Mouse (Mus musculus): ENCODE measurements around the gene Dmbx1. TPM values are rescaled to one million over a fixed set of nuclear protein-coding genes. Genes with fewer than 3 reads are reported as not detected.

Dmbx1 gene
- polyA plus RNA-seq, 1 experiment, result not detected

DNA sequence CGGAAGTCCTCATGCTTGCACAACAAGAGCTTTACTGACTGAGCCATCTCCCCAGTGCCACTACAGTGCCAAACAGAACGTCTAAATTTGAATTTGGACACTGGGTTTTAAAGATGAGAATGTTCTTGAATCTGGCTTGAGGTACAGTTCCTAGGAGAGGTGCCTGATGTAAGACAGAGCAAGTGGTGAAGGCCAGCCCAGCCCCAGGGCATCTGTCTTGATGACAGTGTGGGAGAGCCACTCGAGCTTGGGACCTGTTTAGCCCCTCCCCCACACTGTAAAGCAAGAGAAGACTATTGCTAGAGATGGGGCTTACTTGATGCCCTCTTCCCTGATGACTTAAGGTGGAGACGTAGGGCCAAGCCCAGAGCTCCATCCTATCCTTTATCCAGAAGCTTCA, 57.5 kb downstream of the Dmbx1 start:
- TF ChIP-seq GATA1 (IDR thresholded peaks at IDR 0.05; ENCODE audit: low read length), result no peak
- TF ChIP-seq TAL1 (IDR thresholded peaks at IDR 0.05; ENCODE audit: low read length), result no peak
- Histone ChIP-seq H3K9me3 (ENCODE audit: control insufficient read depth, low read length) (no peaks in the 10 kb centered on the region), H3K4me3 (replicated peaks) (no peak overlapping the region), H3K4me1 (ENCODE audit: control insufficient read depth) (no peaks in the 10 kb centered on the region), H3K36me3 (ENCODE audit: control insufficient read depth) (peaks cover 27% of the 10 kb centered on the region), H3K27me3 (ENCODE audit: control insufficient read depth) (peaks cover 2% of the 10 kb centered on the region; the same call in 1 of the 2 replicates)

DNA sequence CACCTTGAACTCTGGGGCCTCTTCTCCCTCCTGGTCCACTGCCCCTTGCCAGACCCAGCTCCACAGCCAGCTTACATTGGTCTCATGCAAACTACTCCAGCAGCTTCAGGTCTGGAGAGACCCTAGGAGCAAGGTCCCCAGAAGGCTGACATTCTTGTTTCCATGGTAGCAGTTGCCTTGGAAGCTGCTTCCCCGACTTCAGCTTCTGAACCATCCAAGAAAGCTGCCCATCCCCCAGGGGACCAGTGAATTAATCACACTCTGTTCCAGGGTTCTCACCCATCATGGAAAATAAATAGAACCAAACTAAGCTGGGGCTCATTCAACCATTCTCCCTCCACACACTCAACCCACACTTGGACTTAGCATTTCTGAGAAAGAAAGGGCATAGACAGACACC, 58.5 kb downstream of the Dmbx1 start:
- Histone ChIP-seq H3K27me3 (ENCODE audit: control insufficient read depth) (no peaks in the 10 kb centered on the region), H3K4me3 (replicated peaks) (no peak overlapping the region), H3K36me3 (ENCODE audit: control insufficient read depth) (peaks cover 37% of the 10 kb centered on the region), H3K4me1 (ENCODE audit: control insufficient read depth) (no peaks in the 10 kb centered on the region), H3K9me3 (ENCODE audit: control insufficient read depth, low read length) (no peaks in the 10 kb centered on the region)
- TF ChIP-seq TAL1 (IDR thresholded peaks at IDR 0.05; ENCODE audit: low read length), result no peak
- no peak for TF ChIP-seq GATA1 (IDR thresholded peaks at IDR 0.05; ENCODE audit: low read length)

GRCm38 (mm10) chr4:115878828-115879227, 60.9 kb downstream of the Dmbx1 start:
- peaks cover 60% of the 10 kb centered on the region for H3K36me3 ChIP-seq (ENCODE audit: control insufficient read depth)
- no peaks in the 10 kb centered on the region for H3K4me1 ChIP-seq (ENCODE audit: control insufficient read depth)
- no peaks in the 10 kb centered on the region for H3K9me3 ChIP-seq (ENCODE audit: control insufficient read depth, low read length)
- H3K4me3 ChIP-seq (replicated peaks), result no peak overlapping the region
- no peaks in the 10 kb centered on the region for H3K27me3 ChIP-seq (ENCODE audit: control insufficient read depth)
- TF ChIP-seq TAL1 (IDR thresholded peaks at IDR 0.05; ENCODE audit: low read length) (no peak), GATA1 (IDR thresholded peaks at IDR 0.05; ENCODE audit: low read length) (no peak)

DNA sequence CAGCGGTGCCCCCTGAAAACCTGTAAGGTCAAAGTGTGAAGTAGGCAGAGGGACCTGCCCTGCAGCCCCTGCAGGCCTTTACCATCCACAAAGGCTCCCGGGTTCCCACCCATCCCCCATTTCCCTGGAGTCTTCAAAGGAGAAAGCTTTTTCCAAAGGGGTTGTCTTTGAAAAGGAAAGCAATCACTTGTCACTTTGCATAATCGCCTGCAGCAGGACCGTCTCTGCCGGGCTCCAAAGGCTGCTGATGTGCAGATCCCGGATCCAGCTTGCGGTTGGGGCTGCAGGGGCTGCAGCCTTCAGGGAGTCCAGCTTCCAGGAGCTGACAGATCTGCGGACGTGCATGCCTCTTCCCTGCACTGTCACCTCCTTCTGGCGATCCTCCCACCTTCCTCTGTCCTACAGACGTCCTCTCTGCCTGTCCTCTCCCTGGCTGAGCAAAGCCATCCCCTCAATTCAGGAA, 61.5 kb downstream of the Dmbx1 start:
- peaks cover 66% of the 10 kb centered on the region for H3K36me3 ChIP-seq (ENCODE audit: control insufficient read depth)
- no peaks in the 10 kb centered on the region for H3K27me3 ChIP-seq (ENCODE audit: control insufficient read depth)
- no peak overlapping the region for H3K4me3 ChIP-seq (replicated peaks)
- no peaks in the 10 kb centered on the region for H3K4me1 ChIP-seq (ENCODE audit: control insufficient read depth)
- H3K9me3 ChIP-seq (ENCODE audit: control insufficient read depth, low read length), result no peaks in the 10 kb centered on the region
- no peak for TF ChIP-seq GATA1 (IDR thresholded peaks at IDR 0.05; ENCODE audit: low read length)
- TF ChIP-seq TAL1 (IDR thresholded peaks at IDR 0.05; ENCODE audit: low read length), result no peak

DNA sequence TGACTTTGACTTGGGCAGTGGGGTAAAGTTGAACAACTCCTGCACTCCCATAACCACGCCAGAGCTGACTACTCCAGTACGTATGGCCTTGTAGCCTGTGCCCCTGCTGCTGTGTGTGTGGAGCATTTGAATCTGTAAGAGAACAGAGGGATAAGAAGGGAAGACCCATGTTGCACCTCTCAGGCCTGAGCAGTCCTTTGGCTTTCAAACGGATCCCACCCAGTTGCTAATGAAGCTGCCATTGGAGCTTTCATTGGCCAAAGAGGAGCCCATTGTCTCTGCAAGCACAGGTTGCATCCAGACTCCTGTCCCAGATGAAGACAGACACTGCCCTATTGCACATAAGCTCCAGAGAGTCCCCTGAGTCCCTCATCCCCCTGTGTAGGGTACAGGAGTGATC, 66.5 kb downstream of the Dmbx1 start:
- Histone ChIP-seq H3K4me3 (replicated peaks) (no peak overlapping the region), H3K9me3 (ENCODE audit: control insufficient read depth, low read length) (no peaks in the 10 kb centered on the region), H3K27me3 (ENCODE audit: control insufficient read depth) (no peaks in the 10 kb centered on the region), H3K36me3 (ENCODE audit: control insufficient read depth) (peaks cover 100% of the 10 kb centered on the region), H3K4me1 (ENCODE audit: control insufficient read depth) (no peaks in the 10 kb centered on the region)
- TF ChIP-seq TAL1 (IDR thresholded peaks at IDR 0.05; ENCODE audit: low read length) (no peak), GATA1 (IDR thresholded peaks at IDR 0.05; ENCODE audit: low read length) (no peak)

DNA sequence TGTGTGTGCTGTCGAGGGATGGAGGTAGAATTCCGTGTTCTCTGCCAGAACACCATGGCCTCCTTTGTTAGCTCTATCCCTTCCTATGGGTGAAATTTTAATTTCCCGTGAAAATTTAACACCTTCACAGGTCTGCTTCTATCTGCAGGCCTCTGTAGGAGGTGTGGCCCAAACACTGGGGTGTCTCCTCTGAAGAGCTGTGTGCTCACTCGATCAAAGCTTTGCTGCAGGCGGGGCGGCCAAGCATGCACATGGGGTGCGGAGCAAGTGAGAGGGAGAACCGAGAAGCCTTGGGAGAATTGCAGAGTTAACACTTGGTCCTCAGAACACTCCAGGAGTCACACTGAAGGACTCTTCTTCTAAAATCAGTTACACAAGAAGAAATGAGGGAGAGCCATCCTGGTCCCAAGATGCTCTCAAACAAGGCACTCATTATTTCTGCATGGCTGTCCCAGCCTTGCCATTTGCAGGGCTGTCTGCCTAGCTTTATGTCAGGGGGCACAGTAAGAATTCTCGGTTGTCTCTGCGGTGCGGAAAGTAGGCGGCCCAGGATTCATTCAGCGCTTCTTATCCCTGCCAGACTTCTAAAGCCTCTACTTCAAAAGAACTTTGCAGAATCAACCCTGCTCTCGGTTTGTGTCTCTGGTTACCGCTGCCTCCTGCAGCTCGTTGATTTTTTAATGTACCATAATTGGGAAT, 70.1 kb downstream of the Dmbx1 start:
- H3K36me3 ChIP-seq (ENCODE audit: control insufficient read depth), result peaks cover 99% of the 10 kb centered on the region

More for the DNA sequence above, 70.1 kb downstream of the Dmbx1 start:
- no peaks in the 10 kb centered on the region for H3K4me1 ChIP-seq (ENCODE audit: control insufficient read depth)
- no peaks in the 10 kb centered on the region for H3K27me3 ChIP-seq (ENCODE audit: control insufficient read depth)
- TF ChIP-seq TAL1 (IDR thresholded peaks at IDR 0.05; ENCODE audit: low read length) (no peak), GATA1 (IDR thresholded peaks at IDR 0.05; ENCODE audit: low read length) (no peak)
- no peaks in the 10 kb centered on the region for H3K9me3 ChIP-seq (ENCODE audit: control insufficient read depth, low read length)
- H3K4me3 ChIP-seq (replicated peaks), result no peak overlapping the region

Other genes with a start within 250 kb of the Dmbx1 start
- gene Efcab14, start 202.2 kb downstream of the Dmbx1 start, polyA plus RNA-seq (2012), result 0.58 and 0.59 TPM in 2 replicates
- not detected in 2 replicates for gene Tex38, start 158.9 kb downstream of the Dmbx1 start, polyA plus RNA-seq (2012)
- 0.21 and 0.33 TPM in 2 replicates for gene Atpaf1, start 155.1 kb downstream of the Dmbx1 start, polyA plus RNA-seq (2012)
- gene Mob3c, start 111.8 kb downstream of the Dmbx1 start, polyA plus RNA-seq (2012), result 0.55 and 1.0 TPM in 2 replicates
- gene Mknk1, start 100.7 kb downstream of the Dmbx1 start, polyA plus RNA-seq (2012), result 7.1 and 8.0 TPM in 2 replicates
- gene Kncn, start 55.5 kb downstream of the Dmbx1 start, polyA plus RNA-seq (2012), result 0.02 TPM in 1 of 2 replicates, not detected in the other
- gene 6430628N08Rik, start 49.3 kb downstream of the Dmbx1 start, polyA plus RNA-seq (2012), result not detected in 2 replicates
- gene Faah, start 78.0 kb upstream of the Dmbx1 start, polyA plus RNA-seq (2012), result 0.02 and 0.04 TPM in 2 replicates
- gene Nsun4, start 114.0 kb upstream of the Dmbx1 start, polyA plus RNA-seq (2012), result 0.01 and 0.06 TPM in 2 replicates
- gene Uqcrh, start 135.1 kb upstream of the Dmbx1 start, polyA plus RNA-seq (2012), result 12.6 and 16.3 TPM in 2 replicates
- gene Lrrc41, start 135.3 kb upstream of the Dmbx1 start, polyA plus RNA-seq (2012), result 0.56 and 1.2 TPM in 2 replicates
- 0.21 and 0.25 TPM in 2 replicates for gene Rad54l, start 183.8 kb upstream of the Dmbx1 start, polyA plus RNA-seq (2012)
- gene Pomgnt1, start 183.9 kb upstream of the Dmbx1 start, polyA plus RNA-seq (2012), result 0.10 and 0.18 TPM in 2 replicates
- not detected in 2 replicates for gene Lurap1, start 211.4 kb upstream of the Dmbx1 start, polyA plus RNA-seq (2012)
- gene Tspan1, start 227.7 kb upstream of the Dmbx1 start, polyA plus RNA-seq (2012), result 0.05 TPM in 1 of 2 replicates, not detected in the other
- not detected in 2 replicates for gene 1700042G07Rik, start 233.4 kb upstream of the Dmbx1 start, polyA plus RNA-seq (2012)
- not detected in 2 replicates for gene Gm49337, start 233.5 kb upstream of the Dmbx1 start, polyA plus RNA-seq (2012)

All from erythroblast, embryonic 14.5 days (primary cell).